Mouse (Mus musculus) intestine, postnatal 0 days (tissue): ENCODE results near the gene Nek3. TPM values are rescaled to one million over a fixed set of nuclear protein-coding genes. Genes with fewer than 3 reads are reported as not detected.

Experiments used
- ATAC-seq: fragments of 200-750 bp; cut with Nextera tagmentation; 2 replicates; pipeline ENCODE4 v1.8.0; 2017; ENCODE audit warnings: mild to moderate bottlenecking, moderate TSS enrichment, moderate library complexity
- H3K27ac ChIP-seq: fragments of 300-500 bp; sonication (generic); 2 replicates; pipeline ENCODE4 v1.5.1; 2014; ENCODE audit warnings: mild to moderate bottlenecking, low read depth, low read length, moderate library complexity
- H3K27me3 ChIP-seq: fragments of 300-500 bp; sonication (generic); replicated peaks from 2 replicates; pipeline ENCODE4 v1.6.1; 2014; ENCODE audit warnings: low read length, mixed read lengths; ENCODE audit not compliant: control insufficient read depth, insufficient read depth
- H3K36me3 ChIP-seq: fragments of 300-500 bp; sonication (generic); 2 replicates; pipeline ENCODE4 v1.6.1; 2014; ENCODE audit warnings: mild to moderate bottlenecking, moderate library complexity; ENCODE audit not compliant: control insufficient read depth, insufficient read depth
- H3K4me1 ChIP-seq: fragments of 300-500 bp; sonication (generic); replicated peaks from 2 replicates; pipeline ENCODE4 v1.6.1; 2014; ENCODE audit warnings: antibody characterized with exemption, low read length, mixed read lengths; ENCODE audit not compliant: control insufficient read depth, insufficient read depth
- H3K4me2 ChIP-seq: fragments of 300-500 bp; sonication (generic); replicated peaks from 2 replicates; pipeline ENCODE4 v1.6.1; 2014; ENCODE audit warnings: low read depth, mild to moderate bottlenecking, moderate library complexity
- H3K4me3 ChIP-seq: fragments of 300-500 bp; sonication (generic); 2 replicates; pipeline ENCODE4 v1.5.1; 2014; ENCODE audit warnings: low read depth, low read length
- H3K9ac ChIP-seq: fragments of 300-500 bp; sonication (generic); 2 replicates; pipeline ENCODE4 v1.6.1; 2014; ENCODE audit warnings: mild to moderate bottlenecking, low read depth, low read length
- H3K9me3 ChIP-seq: fragments of 300-500 bp; sonication (generic); 2 replicates; pipeline ENCODE4 v1.6.1; 2016; ENCODE audit warnings: mixed run types; ENCODE audit not compliant: control insufficient read depth
- CTCF ChIP-seq: sonication (generic); IDR thresholded peaks from 2 replicates; pipeline ENCODE4 v1.5.1; 2016; ENCODE audit warnings: low read depth, mild to moderate bottlenecking, control low read depth, antibody characterized with exemption, moderate library complexity
- WGBS: fragments of 180-500 bp; shearing (Covaris S2); extraction: QIAGEN DNeasy Blood & Tissue Kit; methylation state at CpG from one replicate; pipeline ENCODE4 v1.1.7; 2014; 5-methylcytosine and 5-hydroxymethylcytosine counted together
- polyA plus RNA-seq: library from polyadenylated mRNA; unstranded; fragments of >200 nt; fragmentation: Nextera tagmentation; extraction: Ambion mirVana; gene quantifications from 2 replicates; pipeline ENCODE4 v1.2.1, GENCODE M21; 2015

Gene Nek3
- polyA plus RNA-seq, 1 experiment from 2014 or later, result 5.2 TPM

GRCm38 (mm10) chr8:22089226-22089625 is 77.0 kb downstream of the Nek3 start:
- 91% methylated on average over 4 of the region's 4 CpGs for WGBS
- Histone ChIP-seq H3K4me2 (no peak overlapping the region), H3K4me1 (no peaks in the 10 kb centered on the region), H3K9me3 (no peaks in the 10 kb centered on the region), H3K27me3 (no peaks in the 10 kb centered on the region), H3K4me3 (no peak overlapping the region), H3K36me3 (no peaks in the 10 kb centered on the region), H3K27ac (no peak overlapping the region), H3K9ac (no peak overlapping the region)
- ATAC-seq, result no peak
- TF ChIP-seq CTCF, result no peak

GRCm38 (mm10) chr8:22079313-22080007 is 86.8 kb downstream of the Nek3 start:
- Histone ChIP-seq H3K9ac (no peak overlapping the region), H3K9me3 (no peaks in the 10 kb centered on the region), H3K27me3 (no peaks in the 10 kb centered on the region), H3K27ac (no peak overlapping the region), H3K4me3 (no peak overlapping the region), H3K36me3 (no peaks in the 10 kb centered on the region), H3K4me2 (no peak overlapping the region), H3K4me1 (no peaks in the 10 kb centered on the region)
- no peak for TF ChIP-seq CTCF
- 83% methylated on average over 9 of the region's 9 CpGs for WGBS
- no peak for ATAC-seq

Other genes with a start within 250 kb of the Nek3 start
- gene Defb15, start 233.7 kb downstream of the Nek3 start, polyA plus RNA-seq, result not detected in 2 replicates
- not detected in 2 replicates for gene Defb35, start 228.1 kb downstream of the Nek3 start, polyA plus RNA-seq
- gene Defb13, start 219.7 kb downstream of the Nek3 start, polyA plus RNA-seq, result not detected in 2 replicates
- gene Fam90a1a, start 207.7 kb downstream of the Nek3 start, polyA plus RNA-seq, result not detected in 2 replicates
- gene Ccdc70, start 196.7 kb downstream of the Nek3 start, polyA plus RNA-seq, result not detected in 2 replicates
- 3.0 and 3.9 TPM in 2 replicates for gene Atp7b, start 106.1 kb downstream of the Nek3 start, polyA plus RNA-seq
- gene Alg11, start 105.7 kb downstream of the Nek3 start, polyA plus RNA-seq, result 12.1 and 12.4 TPM in 2 replicates
- gene Nek5, start 41.4 kb downstream of the Nek3 start, polyA plus RNA-seq, result 0.14 and 0.21 TPM in 2 replicates
- gene Ckap2, start 19.4 kb upstream of the Nek3 start, polyA plus RNA-seq, result 12.0 and 12.9 TPM in 2 replicates
- gene Vps36, start 26.4 kb upstream of the Nek3 start, polyA plus RNA-seq, result 21.7 and 24.0 TPM in 2 replicates
- gene Thsd1, start 60.9 kb upstream of the Nek3 start, polyA plus RNA-seq, result 2.6 and 3.1 TPM in 2 replicates
- 0.04 and 0.05 TPM in 2 replicates for gene Tpte, start 117.0 kb upstream of the Nek3 start, polyA plus RNA-seq
- gene Slc25a15, start 232.2 kb upstream of the Nek3 start, polyA plus RNA-seq, result 108 and 122 TPM in 2 replicates
- gene Mrps31, start 244.9 kb upstream of the Nek3 start, polyA plus RNA-seq, result 51.3 and 51.5 TPM in 2 replicates